In genomic region chr7:91591261-91592170, GRCm38 (mm10) we compare ENCODE assay signal across 19 mouse cellular contexts.
DNase-seq lines count a peak whose midpoint lies in the region; ATAC-seq and TF ChIP-seq lines count a peak whose summit lies in the region.
"Had no signal": no experiment of that assay in that cellular context is flagged by ENCODE, and none has a peak within 500 bp of the region (broad histone marks: within the 10 kb centered on the region; RNA-seq: fewer than 3 reads in every experiment).

No protein-coding gene starts in this region.

- no peak overlapping the region for H3K4me3 ChIP-seq in left cerebral cortex, adult 2 months
- H3K4me3 ChIP-seq: forebrain, embryonic 10.5 days; heart, embryonic 10.5 days had no signal

- no peak for DNase-seq in frontal cortex, postnatal 10 days (ENCODE audit: low spot score in 2 of 2)
- peak; percentile 30 for DNase-seq in 3134 (ENCODE audit: extremely low read depth, insufficient read length, low spot score)
- DNase-seq in NIH3T3 (ENCODE audit: low read depth) = peak; percentile 81
- peak; percentile 63 to 78 for DNase-seq in adrenal gland, postnatal 36 days
- no peak for DNase-seq in left cerebral cortex, adult 2 months (ENCODE audit: extremely low spot score in 1 of 2, low spot score in 2 of 2)
- no peak for DNase-seq in gastrocnemius, postnatal 36 days
- DNase-seq in heart, adult 11 months = no peak
- DNase-seq: heart, postnatal 14 days; kidney, adult 11 months; kidney, postnatal 25 days; layer of hippocampus, postnatal 36 days; right cerebral cortex, postnatal 25 days had no signal

- peak; percentile 55; the same call in 1 of the 2 replicates for ATAC-seq in frontal cortex, adult (ENCODE audit: low TSS enrichment)
- ATAC-seq: activated CD4-positive, CD25-positive, alpha-beta regulatory T cell, adult 4 months; hindbrain, embryonic 16.5 days; lung, postnatal 0 days had no signal

- TF ChIP-seq CTCF in left cerebral cortex, adult 2 months (IDR thresholded peaks at IDR 0.05) = no peak

- H3K27ac ChIP-seq in left cerebral cortex, adult 2 months = no peak overlapping the region
- H3K27ac ChIP-seq: forebrain, embryonic 10.5 days; heart, embryonic 10.5 days; liver, embryonic 14.5 days had no signal

- intact Hi-C loops in left cerebral cortex, adult 2 months (cut with DNase I) = no loop called here
- intact Hi-C loops in gastrocnemius, postnatal 36 days (cut with DNase I) = loop anchor here (10.0 kb wide), 1 partner anchor 127 kb away; no protein-coding TSS in a partner anchor

Comparison
In these comparisons a context has a peak if more than half of its experiments do, and no peak if none do; other contexts are left out.
1. DNase-seq: peak in 3134 (single experiment), NIH3T3 (single experiment) and adrenal gland, postnatal 36 days (2 of 2); none in frontal cortex, postnatal 10 days (0 of 2), left cerebral cortex, adult 2 months (0 of 2), gastrocnemius, postnatal 36 days (0 of 2) and heart, adult 11 months (single experiment).